Mouse (Mus musculus): Measurements from ENCODE around the gene Msmo1.

DNA sequence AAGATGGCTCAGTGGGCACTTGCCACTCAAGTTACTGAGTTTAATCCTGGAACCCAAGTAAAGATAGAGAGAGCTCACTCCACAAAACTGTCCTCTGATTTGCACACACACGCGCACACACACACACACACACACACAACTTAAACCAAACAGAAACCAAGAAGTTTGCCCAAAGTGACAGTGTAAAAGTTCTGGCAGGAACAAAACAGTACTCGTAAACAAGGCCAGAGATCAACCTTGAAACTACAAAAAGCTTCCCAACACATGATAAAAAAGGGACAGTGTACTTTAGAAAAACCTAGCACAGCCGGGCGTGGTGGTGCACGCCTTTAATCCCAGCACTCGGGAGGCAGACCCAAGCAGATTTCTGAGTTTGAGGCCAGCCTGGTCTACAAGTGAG, 5.4 kb downstream of the Msmo1 start:
- TF ChIP-seq CTCF (IDR thresholded peaks at IDR 0.05; ENCODE audit: low read depth), result no peak
- no peak for TF ChIP-seq EP300 (optimal IDR thresholded peaks at IDR 0.05)

Data from stomach, postnatal 0 days (tissue).